Mouse (Mus musculus) C2C12 (cell line): Measurements from ENCODE around the gene Mbnl1. TPM values are rescaled to one million over a fixed set of nuclear protein-coding genes. Genes with fewer than 3 reads are reported as not detected.

ENCODE experiments used
- H3K27me3 ChIP-seq: one replicate; pipeline ENCODE4 v1.6.1; 2011; ENCODE audit not compliant: control insufficient read depth, insufficient read depth, insufficient read length
- H3K36me3 ChIP-seq: one replicate; pipeline ENCODE4 v1.6.1; 2011; ENCODE audit not compliant: control insufficient read depth, insufficient read depth
- H3K4me3 ChIP-seq: one replicate; pipeline ENCODE4 v1.5.1; 2011; ENCODE audit warnings: mild to moderate bottlenecking, control low read depth; ENCODE audit not compliant: poor library complexity, insufficient read depth, severe bottlenecking
- H3K79me2 ChIP-seq: one replicate; pipeline ENCODE4 v1.6.1; 2011; ENCODE audit not compliant: control insufficient read depth, insufficient read depth
- H3K79me3 ChIP-seq: one replicate; pipeline ENCODE4 v1.6.1; 2011; ENCODE audit warnings: low read depth, control low read depth
- H3ac ChIP-seq: one replicate; pipeline ENCODE3; 2011; ENCODE audit warnings: low read depth; ENCODE audit not compliant: control insufficient read depth, insufficient read length
- CEBPB ChIP-seq: IDR thresholded peaks from one replicate; pipeline ENCODE4 v1.6.1; 2011; ENCODE audit warnings: low read depth, mild to moderate bottlenecking, control low read depth, moderate library complexity
- CTCF ChIP-seq: IDR thresholded peaks from one replicate; pipeline ENCODE4 v1.5.1; 2011; ENCODE audit not compliant: control insufficient read depth, insufficient read depth, insufficient read length
- FOSL1 ChIP-seq: IDR thresholded peaks from one replicate; pipeline ENCODE4 v1.8.0; 2011; ENCODE audit warnings: mild to moderate bottlenecking, low read length; ENCODE audit not compliant: poor library complexity, insufficient read depth, severe bottlenecking
- MAX ChIP-seq: IDR thresholded peaks from one replicate; pipeline ENCODE4 v1.6.1; 2011; ENCODE audit warnings: mild to moderate bottlenecking, control low read depth
- MYOD1 ChIP-seq: IDR thresholded peaks from one replicate; pipeline ENCODE4 v1.6.1; 2011; ENCODE audit warnings: low read depth; ENCODE audit not compliant: control insufficient read depth, insufficient read length
- MYOG ChIP-seq: IDR thresholded peaks from one replicate; pipeline ENCODE4 v1.6.1; 2011; ENCODE audit not compliant: control insufficient read depth, insufficient read length; ENCODE audit errors: extremely low read depth
- USF1 ChIP-seq: IDR thresholded peaks from one replicate; pipeline ENCODE4 v1.6.1; 2011; ENCODE audit warnings: low read depth, mild to moderate bottlenecking, control low read depth, moderate library complexity
- polyA plus RNA-seq: library from polyadenylated mRNA; unstranded; fragments of >200 nt; fragmentation: generic; extraction: Trizol; gene quantifications from one replicate; pipeline ENCODE4 v1.2.1, GENCODE M21; 2012; ENCODE audit warnings: missing spikeins

Mbnl1 gene
- polyA plus RNA-seq, 1 experiment, result 37.7 TPM

- TF ChIP-seq CTCF, result no peak
- TF ChIP-seq MAX, result no peak
- TF ChIP-seq MYOD1, result no peak
- no peak for TF ChIP-seq MYOG
- no peak for TF ChIP-seq USF1
- TF ChIP-seq CEBPB, result no peak
- no peak for TF ChIP-seq FOSL1
- peaks cover 100% of the 10 kb centered on the region for H3K79me2 ChIP-seq
- H3K27me3 ChIP-seq, result no peaks in the 10 kb centered on the region
- H3ac ChIP-seq, result no peak overlapping the region
- peaks cover 57% of the 10 kb centered on the region for H3K36me3 ChIP-seq
- H3K79me3 ChIP-seq, result peaks cover 84% of the 10 kb centered on the region
- no peak overlapping the region for H3K4me3 ChIP-seq
These were observed 77.9 kb downstream of the Mbnl1 start for GRCm38 (mm10) chr3:60550492-60550891.

DNA sequence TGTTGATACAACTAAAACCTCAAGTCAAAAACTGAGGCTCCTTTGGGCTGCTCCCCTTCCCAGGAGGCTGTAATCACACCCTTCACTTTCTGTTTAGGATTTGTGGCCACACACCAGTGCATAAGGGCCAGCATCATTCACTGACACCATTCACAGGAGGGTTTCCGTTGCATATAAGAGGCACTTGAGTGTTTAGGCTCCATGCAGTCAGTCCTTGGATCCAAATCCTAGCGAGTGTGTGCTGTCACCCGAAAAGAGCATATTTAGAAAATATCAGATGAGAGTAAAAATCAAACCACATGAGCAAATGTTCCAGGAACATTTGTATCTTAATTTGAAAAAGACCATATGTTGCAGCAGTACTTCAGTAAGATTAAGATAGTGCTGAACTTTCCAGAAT is 79.0 kb downstream of the Mbnl1 start:
- no peak overlapping the region for H3ac ChIP-seq

DNA sequence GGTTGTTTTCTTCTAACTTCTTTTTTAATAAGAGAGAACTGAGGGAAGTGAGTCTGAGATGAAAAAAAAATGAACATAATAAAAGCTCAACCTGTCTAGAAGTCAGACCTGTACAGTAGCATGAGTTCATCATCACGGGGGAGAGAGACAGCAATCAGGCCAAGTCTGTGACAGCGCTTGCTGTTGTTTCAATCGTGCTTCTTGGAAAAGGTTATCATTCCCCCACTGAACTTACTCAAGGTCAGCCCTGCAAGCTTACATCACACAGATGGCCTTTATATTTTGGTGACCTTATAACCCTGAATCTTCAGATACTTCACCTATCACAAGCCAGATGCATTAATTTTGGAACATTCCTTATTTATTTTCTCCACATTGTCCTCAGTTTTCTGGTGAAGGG is 80.4 kb downstream of the Mbnl1 start:
- H3K79me3 ChIP-seq, result peaks cover 79% of the 10 kb centered on the region
- peaks cover 100% of the 10 kb centered on the region for H3K79me2 ChIP-seq
- no peak overlapping the region for H3ac ChIP-seq
- H3K27me3 ChIP-seq, result no peaks in the 10 kb centered on the region
- H3K4me3 ChIP-seq, result no peak overlapping the region
- peaks cover 48% of the 10 kb centered on the region for H3K36me3 ChIP-seq
- TF ChIP-seq FOSL1 (no peak), CEBPB (no peak), CTCF (no peak), MYOD1 (no peak), MYOG (no peak), USF1 (no peak), MAX (no peak)

More for the DNA sequence above, 79.0 kb downstream of the Mbnl1 start:
- Histone ChIP-seq H3K79me3 (peaks cover 85% of the 10 kb centered on the region), H3K36me3 (peaks cover 51% of the 10 kb centered on the region), H3K27me3 (no peaks in the 10 kb centered on the region), H3K79me2 (peaks cover 100% of the 10 kb centered on the region), H3K4me3 (no peak overlapping the region)
- no peak for TF ChIP-seq MYOD1
- no peak for TF ChIP-seq MYOG
- TF ChIP-seq USF1, result no peak
- TF ChIP-seq CEBPB, result no peak
- TF ChIP-seq MAX, result no peak

GRCm38 (mm10) chr3:60556596-60556995 is 84.0 kb downstream of the Mbnl1 start:
- Histone ChIP-seq H3K4me3 (no peak overlapping the region), H3ac (no peak overlapping the region), H3K27me3 (no peaks in the 10 kb centered on the region), H3K79me3 (peaks cover 83% of the 10 kb centered on the region), H3K79me2 (peaks cover 100% of the 10 kb centered on the region), H3K36me3 (peaks cover 38% of the 10 kb centered on the region)
- no peak for TF ChIP-seq CEBPB
- no peak for TF ChIP-seq MYOD1
- no peak for TF ChIP-seq FOSL1
- TF ChIP-seq MYOG, result no peak
- TF ChIP-seq USF1, result no peak
- TF ChIP-seq MAX, result no peak
- no peak for TF ChIP-seq CTCF

DNA sequence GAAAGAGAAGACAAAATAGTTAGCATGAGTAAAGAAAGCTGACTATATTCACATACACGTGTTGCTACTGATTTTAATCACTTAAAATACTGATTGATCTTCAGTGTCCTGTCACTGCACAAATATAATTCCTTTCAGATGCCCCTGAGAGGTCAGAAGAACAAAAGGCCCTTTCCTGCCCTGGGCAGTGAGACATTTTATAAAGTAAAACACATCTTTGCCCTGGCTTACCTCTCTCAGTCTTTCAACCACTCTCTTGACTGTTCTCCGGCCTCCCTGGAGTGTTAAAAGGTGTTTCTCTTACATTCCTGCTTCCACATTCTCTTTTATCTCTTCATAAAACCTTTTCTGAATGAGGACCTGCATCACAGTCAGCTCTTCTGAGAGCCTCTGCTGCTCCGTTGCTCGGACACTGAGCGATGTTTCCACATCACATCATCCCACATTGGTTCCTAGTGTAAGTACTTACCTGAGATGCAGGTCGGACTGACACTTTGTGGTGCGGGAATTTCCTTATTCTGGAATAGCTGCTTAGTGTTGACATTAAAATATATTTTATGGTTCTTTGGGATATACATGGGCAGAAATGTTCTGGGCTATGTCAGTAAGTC is 85.7 kb downstream of the Mbnl1 start:
- H3K27me3 ChIP-seq, result no peaks in the 10 kb centered on the region
- peaks cover 27% of the 10 kb centered on the region for H3K36me3 ChIP-seq
- peaks cover 100% of the 10 kb centered on the region for H3K79me2 ChIP-seq
- H3K4me3 ChIP-seq, result no peak overlapping the region
- no peak overlapping the region for H3ac ChIP-seq
- TF ChIP-seq CTCF, result no peak
- TF ChIP-seq MYOG, result no peak
- TF ChIP-seq MYOD1, result no peak
- TF ChIP-seq CEBPB, result no peak
- no peak for TF ChIP-seq FOSL1
- TF ChIP-seq MAX, result no peak
- TF ChIP-seq USF1, result no peak
- H3K79me3 ChIP-seq, result peaks cover 87% of the 10 kb centered on the region
